Mouse (Mus musculus) layer of hippocampus, adult 9-10 months (tissue): ENCODE data around the gene E130308A19Rik.

Source experiments
- DNase-seq: peaks from one replicate; pipeline ENCODE4 v3.0.0; 2022; ENCODE audit warnings: low spot score

Gene E130308A19Rik

DNA sequence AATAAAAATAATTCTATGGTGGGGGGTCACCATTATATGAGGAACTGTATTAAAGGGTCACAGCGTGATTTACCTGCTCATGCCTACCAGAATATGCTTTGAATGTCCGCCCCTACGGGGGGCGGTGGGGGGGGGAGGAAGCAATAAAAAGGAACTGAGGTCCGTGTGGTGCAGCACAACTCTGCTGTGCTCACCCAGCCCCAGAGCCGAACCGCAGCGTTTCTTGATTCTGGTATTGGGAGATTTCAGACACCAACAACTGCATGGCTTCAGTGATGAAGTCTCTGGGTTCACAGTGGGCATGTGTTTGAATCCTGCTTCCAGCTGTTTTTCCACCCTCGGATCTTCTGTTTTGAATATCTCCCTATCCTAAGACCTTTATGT lies 101.9 kb downstream of the E130308A19Rik start:
- no peak for DNase-seq

DNA sequence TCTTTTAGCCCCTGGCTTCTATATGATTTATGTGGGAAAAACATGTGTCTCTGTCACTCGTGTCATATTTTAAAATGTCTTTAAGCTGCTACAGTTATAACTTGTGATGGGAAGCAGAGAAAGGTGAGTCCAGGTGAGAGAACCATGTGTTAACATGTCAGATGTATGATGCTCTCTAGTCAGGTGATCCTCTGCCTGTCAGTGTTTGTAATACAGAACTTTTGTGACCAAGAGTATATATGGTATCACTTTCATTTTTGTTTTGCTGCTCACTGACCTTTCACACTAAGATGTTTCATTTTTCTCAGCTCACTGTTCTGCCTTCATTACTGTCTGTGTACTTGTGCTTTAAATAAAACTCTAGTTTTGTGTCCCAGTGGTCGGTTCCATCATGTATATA lies 102.8 kb downstream of the E130308A19Rik start:
- DNase-seq = no peak

DNA sequence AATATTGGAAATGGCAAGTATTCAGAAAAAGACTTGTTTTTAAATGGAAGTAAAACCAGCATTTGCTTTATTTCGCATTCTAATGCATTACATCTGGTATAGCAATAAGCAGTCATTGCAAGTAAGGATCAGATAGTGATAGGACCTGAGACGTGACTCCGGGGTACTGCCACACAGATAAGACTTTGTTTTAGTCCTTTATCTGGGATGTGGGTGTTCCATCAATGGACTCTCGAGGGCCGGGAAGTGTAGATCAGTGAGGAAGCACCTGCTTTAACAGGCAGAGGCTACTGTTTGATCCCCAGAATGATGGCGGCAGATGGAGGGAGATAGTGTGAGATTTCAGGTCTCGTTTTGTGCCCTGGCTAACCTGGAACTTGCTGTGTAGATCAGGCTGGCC lies 105.5 kb downstream of the E130308A19Rik start:
- DNase-seq = no peak

DNA sequence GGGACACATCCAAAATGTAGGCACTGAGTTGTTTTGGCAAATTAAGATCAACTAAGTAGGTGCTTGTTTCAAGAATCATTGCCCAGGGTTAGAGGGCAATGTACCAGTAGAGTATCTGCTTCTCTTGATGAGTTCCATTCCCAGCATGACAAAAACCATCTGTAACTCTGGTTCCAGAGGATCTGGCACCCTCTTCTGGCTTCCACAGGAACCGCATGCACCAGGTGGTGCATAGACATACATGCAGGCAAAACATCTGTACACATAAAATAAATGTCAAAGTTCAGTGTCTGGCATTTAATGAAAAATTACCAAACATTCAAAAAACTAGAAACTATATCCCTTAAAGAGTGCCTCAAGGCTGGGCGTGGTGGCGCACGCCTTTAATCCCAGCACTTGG lies 113.3 kb downstream of the E130308A19Rik start:
- DNase-seq = no peak

DNA sequence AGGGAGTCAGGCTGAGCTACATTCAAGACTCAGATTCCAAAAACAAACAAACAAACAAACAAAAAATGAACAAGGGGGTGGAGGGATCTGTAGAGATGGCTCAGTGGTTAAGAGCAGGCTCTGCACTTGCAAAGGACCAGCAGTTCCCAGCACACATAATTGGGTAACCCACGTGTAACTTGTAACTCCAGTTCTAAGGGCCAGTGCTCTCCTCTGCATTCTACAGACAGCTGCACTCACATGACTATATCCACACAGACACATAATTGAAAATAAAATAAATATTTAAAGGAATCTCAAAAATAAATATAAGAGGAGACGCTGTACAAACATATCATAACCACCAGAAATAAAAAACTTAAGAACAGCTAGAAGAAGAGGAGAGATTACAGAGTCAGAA lies 113.9 kb downstream of the E130308A19Rik start:
- DNase-seq = no peak

DNA sequence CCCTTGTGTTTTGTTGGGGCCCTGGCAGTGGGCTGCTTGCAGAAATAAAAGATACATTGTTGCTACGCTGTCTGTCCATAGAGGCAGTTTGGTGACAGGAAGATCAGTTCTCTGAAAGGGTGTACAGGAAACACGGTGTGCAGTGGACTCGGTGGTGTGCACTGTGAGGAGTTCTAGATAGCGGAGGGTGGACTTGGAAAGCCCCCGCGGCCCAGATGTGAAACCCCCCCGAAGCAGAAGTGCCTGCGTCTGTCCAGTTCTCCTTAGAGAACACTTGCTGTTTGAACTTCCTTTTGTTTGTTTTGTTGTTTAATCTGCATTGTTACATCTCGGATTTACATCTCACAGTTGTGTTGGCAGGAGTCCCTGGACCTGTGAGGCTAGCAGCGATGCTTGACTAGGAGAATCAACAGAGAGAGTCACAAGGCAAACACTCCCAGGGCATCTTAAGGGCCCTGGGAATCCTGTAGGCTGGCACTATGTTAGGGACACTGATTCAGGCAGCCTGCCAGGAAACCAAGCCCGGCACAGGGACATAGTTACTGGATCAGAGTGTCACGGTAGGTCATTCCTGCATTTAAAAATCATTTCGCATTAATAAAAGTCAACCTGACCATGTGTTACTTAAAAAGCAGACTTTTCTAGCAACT lies 127.6 kb downstream of the E130308A19Rik start:
- DNase-seq = no peak

DNA sequence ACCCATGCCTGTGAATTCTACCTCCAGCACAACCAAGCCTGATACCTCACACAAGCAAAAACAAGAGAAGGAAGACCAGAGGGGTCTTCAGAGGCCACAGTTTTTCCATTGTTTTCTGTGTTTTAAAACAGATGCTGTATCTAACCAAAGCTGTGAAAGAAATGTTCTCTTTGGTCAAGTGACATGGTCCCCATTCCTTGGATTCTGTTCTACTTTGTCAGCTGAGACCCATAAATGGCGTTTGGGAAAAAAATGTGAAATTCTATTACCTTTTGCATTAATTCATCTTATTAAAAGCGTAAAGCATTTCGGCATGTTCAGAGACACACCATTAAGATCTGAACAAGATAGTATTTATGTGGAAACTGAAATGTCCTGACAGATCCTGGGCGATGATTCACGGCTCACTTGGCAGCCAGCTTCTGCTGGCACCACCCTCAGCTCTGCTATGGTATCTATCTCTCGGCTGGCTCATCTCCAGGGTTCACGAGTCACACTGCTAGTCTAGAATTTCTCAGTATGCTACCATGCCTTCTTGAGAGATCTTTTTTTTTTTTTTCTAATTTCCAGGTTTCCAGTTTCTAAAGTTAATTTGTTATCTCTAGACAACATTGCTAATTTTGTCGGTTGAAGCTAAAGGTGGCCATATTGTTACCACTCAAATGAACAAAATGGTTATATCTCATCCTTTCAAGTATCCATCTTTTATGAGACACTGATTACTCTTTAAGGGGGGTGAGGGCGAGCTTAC lies 130.5 kb downstream of the E130308A19Rik start:
- DNase-seq = peak; percentile 52

DNA sequence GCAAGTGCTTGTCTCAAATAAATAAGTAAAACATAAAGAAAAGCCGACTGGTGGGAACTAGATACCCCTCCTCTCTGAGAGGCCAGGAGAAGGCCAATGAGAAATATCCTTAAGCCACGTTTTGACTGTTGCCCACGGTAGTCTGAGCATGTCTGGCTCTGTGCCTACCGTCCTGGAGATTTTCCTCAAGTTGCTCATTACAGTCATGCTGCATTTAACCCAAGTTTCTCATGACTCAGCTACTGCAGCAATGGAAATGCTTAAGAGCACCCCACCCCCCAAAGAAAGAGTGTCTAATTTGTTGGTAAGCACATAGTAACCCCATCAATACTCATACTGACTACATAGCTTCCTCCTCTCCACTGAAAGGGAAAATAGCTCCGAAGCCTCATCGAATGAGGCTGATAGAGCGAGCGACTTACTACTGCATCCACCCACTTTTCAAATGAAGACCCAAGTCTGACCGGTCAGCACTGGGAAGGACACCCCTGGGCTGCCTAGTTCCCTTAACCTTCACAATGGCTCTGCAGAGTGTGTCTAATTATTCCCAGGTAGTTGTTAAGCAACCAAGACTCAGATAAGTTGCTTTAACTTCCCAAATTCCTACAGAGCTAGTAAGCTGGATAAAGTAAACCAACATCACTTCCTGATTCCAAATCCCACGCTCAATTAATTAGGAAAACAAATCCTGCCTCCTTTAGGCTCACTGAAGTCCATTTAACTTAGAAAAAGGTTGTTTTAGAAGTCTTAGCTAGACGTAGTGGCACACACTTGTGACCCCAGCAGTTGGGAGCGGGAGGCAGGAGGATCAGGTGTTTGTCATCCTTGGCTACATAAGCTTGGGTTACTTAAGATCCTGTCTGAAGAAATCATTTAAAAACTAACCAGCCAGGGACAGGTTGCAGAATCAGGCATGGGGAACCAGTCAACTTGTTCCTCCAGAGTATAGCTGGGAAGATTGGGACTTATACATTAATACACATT lies 131.7 kb downstream of the E130308A19Rik start:
- DNase-seq = no peak

DNA sequence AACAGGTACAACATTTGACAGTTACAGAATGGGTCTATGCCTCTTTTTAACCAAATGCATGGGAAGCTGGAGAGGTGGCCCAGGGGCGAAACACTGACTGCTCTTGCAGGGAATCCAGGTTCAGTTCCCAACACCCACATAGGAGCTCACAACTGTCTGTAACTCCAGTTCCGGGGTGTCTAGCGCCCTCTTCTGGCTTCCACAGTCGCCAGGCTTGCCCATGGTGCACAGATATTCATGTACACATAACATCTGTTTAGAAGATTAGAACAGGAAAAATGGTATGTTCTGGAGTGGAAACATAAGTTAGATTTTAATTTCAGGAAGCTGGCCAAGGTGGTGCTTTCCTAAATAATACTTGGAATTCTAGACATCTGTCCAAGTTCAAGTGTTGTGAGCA lies 134.0 kb downstream of the E130308A19Rik start:
- no peak for DNase-seq

DNA sequence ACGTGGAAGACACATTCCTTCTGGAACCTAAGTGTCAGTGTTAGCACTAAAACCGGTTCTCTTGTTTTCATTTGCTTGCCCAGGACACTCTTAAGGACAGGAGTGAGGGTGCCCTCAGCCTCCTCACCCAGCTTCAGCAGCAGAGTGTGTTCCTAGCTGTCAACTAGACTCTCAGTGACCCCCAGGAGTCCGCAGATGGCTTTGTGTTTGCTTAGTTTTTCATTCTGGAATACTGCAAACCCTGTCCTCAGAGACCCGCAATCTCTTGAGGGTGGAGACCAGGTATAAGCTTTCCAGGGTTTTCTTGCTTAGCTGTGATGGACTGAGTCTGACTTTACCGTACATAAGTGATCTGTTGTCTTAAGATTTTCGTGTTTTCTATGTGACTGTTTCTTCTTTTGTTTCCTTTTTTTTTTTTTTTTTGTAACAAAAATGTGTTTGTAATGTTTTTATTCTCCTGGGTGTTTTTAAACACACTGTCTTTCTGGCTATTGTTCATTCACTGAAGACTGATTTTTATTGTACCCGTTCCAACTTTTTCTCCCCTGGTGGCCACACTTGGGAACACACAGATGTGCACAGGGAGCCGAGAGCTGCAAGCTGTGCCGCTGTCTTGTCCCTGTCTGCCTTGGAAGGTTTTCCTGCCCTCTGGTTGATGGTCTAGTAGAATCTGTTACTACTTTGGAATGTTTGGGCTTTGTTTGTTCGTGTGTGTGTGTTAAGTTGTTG lies 134.8 kb downstream of the E130308A19Rik start:
- no peak for DNase-seq

DNA sequence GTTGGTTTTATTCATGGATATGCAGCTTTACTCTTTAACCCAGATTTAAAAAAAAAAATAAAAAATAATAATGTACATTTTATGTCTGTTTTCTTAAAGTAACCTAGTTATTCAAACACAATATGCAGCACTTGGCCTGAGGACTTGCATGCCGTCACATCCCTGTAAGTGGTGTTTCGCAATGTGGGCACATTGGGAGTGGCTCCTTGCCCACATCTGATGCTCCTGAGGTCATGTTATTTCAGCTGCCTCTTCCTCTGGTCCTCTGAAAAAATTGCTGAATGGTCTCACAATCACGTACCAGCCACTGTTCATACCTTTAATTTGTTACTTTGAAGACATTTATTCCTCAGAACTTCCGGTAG lies 135.3 kb downstream of the E130308A19Rik start:
- DNase-seq = no peak

DNA sequence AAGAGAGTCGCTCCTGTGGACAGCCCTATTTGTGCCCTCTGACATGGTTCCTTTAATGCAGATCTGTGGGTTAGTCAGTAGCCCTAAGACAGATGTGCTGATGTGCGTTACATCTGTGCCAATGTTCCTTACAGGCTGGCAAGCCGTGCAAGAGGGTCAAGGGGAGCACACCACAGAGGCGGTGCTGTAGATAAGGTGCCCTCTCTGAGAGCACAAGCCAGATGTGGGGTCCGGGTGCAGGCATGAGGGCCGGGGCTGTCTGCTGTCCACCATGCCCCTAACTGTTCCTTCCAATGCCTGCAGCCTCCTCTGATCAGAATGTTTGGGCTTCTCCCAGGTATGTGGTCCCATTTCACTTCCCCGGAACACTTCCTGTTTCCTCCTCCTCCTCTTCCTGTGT lies 138.9 kb downstream of the E130308A19Rik start:
- DNase-seq = no peak

DNA sequence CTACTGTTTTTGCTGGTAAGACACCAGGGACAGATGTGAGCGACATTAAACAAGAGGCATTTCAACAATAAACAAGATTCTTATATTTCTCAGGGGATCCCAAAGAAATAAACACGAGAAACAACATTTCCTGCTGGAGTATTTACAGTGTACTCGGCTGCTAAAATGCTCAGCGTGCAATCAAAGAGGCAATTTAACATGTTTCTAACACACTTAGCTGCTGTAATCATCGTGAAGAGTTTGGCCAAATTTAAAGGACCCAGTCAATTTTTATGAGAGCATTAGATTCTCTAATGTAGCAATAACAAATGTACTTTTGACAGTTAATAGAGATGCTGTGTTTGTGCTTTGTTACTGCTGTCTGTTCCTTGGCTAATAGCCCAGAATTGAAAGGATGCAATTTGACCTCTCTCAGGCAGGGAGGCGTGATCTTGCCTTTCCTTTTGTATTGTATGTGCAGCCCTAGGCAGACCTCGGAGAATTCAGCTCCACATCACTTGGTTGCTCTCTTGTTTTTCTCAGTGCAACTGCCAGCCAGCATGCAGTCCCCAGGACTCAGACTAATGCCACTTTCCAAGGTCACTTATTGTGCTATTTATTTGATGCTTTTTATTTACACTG lies 139.5 kb downstream of the E130308A19Rik start:
- DNase-seq = no peak

DNA sequence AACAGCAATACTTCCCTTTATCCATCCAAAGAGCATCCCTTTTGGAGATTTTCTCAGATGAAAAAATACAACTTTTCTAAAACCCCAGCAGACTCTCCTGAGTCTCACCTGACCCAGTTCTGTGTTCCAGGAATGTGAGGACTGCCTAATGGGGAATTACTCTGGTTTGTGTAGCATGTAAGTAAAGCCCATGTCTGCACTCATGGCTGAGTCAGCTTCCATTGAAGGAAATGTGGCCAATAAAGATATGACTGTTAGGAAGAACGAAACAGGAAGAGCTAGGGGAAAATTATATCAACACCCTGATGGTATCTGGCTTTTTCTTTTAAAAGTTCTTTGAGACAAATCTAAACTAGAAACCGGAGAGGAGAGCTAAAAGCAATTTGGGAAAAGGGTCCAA lies 141.7 kb downstream of the E130308A19Rik start:
- no peak for DNase-seq

DNA sequence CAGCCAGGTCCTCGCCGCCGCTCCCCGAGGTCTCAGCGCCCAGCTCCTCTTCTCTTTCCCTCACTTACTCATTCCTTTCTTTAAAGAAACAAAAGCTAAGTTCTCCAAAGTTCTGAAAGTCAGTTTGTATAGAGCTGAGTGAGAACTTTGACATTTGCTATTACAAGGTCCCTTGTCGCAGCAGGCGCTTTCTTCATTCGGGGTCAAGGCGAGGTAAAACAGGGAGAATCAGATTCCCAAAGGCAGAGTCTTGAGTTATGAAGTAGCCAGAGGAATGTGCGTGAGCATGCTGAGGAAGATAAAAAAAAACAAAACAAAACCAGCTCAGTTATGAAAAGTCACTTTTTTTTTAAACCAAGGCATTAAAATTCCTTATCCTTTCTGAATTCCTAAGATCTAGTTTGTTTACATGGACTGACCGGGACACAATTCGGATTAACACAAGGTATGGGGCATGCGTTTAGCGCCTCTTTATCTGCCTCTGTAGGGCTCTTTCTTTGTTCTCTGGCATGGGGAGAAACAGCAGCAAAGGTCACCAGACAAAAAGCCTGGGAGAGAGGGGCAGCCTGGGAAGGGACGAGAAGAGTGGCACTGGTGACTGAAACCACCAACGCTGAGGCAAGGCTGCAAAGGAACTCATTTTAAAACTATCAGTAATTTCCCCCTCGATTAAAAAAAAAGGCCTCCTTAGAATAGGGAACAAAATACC lies 146.3 kb downstream of the E130308A19Rik start:
- no peak for DNase-seq

DNA sequence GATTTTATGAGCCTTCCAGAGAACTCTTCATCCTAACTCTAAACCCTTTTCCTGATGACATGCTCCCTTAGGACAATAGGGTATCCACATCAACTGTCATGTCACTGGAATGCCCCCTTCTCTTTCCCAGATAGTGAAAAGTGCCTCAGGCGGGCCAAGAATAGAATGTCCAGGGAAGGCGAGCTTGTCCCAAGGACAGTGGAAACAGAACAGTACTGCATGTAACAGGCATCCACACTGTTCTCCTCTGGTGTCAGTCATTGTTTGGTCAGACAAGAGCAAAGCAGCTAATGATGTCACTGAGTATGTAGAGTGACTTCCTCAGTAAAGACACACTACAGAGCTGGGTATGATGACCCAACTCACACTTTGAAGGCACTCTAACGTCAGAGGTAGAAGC lies 151.8 kb downstream of the E130308A19Rik start:
- DNase-seq = no peak

DNA sequence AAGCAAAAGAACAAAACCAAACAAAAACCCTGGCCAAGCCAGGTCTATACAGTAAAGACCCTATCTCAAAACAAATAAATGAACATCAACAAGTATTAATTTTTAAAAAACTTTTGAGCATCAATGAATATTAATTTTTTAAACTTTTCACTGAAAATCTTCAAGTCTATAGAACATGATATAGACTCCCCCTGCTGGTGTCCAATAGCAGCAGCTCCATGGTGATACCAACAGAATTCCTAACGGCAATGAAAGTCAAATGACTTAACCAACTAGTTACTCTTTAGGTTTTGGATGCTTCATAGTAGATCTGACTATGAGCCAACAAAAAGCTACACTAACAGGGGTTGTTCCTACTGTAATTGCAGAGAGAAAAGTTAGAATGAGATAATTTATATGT lies 154.6 kb downstream of the E130308A19Rik start:
- DNase-seq = no peak

DNA sequence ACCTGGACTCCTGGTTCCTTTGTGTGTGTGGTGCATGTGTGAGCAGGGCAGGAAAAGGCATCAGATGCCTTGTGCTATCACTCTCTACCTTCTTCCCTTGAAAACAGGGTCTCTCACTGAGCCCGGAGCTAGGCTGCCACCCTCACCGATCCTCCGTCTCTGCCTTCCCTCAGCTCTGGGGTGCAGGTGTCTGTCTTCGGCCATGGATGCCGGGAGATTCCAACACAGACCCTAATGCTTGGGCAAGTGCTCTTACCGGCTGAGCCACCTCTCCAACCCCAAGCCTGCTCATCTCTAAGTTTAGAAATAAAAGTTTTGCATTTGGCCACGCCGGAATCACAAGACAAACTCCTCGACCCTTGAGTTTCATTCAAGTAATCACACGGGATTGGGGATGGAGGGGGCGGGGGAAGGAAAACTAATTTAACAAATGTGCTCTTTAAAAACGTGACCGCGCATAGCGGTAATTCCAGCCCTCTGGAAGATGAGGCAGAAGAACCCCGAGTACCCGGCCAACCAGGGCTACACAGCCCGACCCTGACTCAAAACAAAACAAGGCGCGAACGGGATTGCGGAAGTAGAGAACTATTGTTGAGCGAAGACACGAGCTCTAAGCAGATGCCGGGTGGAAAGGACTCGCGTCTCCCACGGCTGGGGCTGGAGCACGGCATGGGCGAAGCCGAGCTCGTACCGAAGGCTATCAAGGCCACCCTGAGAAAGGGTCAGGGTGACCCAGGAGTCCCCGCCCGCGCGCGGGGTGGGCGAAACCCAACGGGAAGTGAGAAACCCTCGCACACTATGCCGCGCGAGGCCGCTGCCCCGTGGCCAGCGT lies 157.1 kb downstream of the E130308A19Rik start:
- DNase-seq = no peak

DNA sequence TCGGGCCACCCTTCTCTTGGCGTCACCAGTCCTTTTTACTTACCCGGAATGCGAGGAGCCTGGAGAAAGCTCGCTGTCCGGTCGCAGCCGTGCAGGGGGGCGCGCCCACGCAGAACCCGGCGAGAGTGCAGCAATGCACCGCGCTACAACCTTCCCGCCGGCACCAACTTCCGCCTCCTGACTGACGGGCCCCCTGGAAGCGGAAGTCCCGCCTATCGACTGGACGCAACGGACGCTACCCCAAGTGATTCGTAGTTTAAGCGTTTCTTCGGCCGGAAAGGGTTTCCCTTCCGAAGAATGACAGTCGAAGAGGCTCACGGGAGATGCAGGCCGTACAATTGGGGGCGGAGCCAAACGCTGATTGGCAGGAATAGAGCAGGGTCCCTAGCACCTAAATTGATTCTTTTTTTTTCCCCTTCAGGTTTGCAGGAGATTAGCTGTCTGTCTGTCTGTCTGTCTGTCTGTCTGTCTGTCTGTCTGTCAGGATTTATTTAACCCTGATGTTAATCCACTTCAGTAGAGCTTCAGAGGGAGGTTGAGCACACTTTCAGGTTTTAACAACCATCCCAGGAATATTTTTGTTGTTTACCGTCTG lies 157.8 kb downstream of the E130308A19Rik start:
- peak; percentile 90 for DNase-seq

DNA sequence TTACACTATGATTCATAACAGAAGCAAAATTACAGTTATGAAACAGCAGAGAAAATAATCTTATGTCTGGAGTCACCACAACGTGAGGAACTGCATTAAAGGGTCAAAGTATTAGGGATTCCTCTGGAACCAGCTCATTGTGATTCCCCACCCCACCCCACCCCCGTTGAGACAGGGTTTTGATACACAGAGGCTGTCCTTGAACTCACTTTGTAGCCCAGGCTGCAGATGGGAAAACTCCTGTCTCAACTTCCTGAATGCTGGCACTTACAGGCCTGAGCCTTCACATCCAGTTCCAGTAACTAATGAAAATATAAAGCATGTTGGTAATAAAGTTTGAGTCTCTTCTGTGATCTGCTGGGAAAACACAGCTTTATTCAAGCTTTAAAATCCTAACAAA lies 159.4 kb downstream of the E130308A19Rik start:
- no peak for DNase-seq
